Mouse (Mus musculus) C2C12 (cell line): ENCODE results near the gene Chd1. TPM values are rescaled to one million over a fixed set of nuclear protein-coding genes. Genes with fewer than 3 reads are reported as not detected.

ENCODE experiments used
- H3K27me3 ChIP-seq: one replicate; pipeline ENCODE4 v1.6.1; 2011; ENCODE audit not compliant: control insufficient read depth, insufficient read depth, insufficient read length
- H3K36me3 ChIP-seq: one replicate; pipeline ENCODE4 v1.6.1; 2011; ENCODE audit not compliant: control insufficient read depth, insufficient read depth
- H3K4me3 ChIP-seq: one replicate; pipeline ENCODE4 v1.5.1; 2011; ENCODE audit warnings: mild to moderate bottlenecking, control low read depth; ENCODE audit not compliant: poor library complexity, insufficient read depth, severe bottlenecking
- H3K79me2 ChIP-seq: one replicate; pipeline ENCODE4 v1.6.1; 2011; ENCODE audit not compliant: control insufficient read depth, insufficient read depth
- H3K79me3 ChIP-seq: one replicate; pipeline ENCODE4 v1.6.1; 2011; ENCODE audit warnings: low read depth, control low read depth
- H3ac ChIP-seq: one replicate; pipeline ENCODE3; 2011; ENCODE audit warnings: low read depth; ENCODE audit not compliant: control insufficient read depth, insufficient read length
- CEBPB ChIP-seq: IDR thresholded peaks from one replicate; pipeline ENCODE4 v1.6.1; 2011; ENCODE audit warnings: low read depth, mild to moderate bottlenecking, control low read depth, moderate library complexity
- CTCF ChIP-seq: IDR thresholded peaks from one replicate; pipeline ENCODE4 v1.5.1; 2011; ENCODE audit not compliant: control insufficient read depth, insufficient read depth, insufficient read length
- FOSL1 ChIP-seq: IDR thresholded peaks from one replicate; pipeline ENCODE4 v1.8.0; 2011; ENCODE audit warnings: mild to moderate bottlenecking, low read length; ENCODE audit not compliant: poor library complexity, insufficient read depth, severe bottlenecking
- MAX ChIP-seq: IDR thresholded peaks from one replicate; pipeline ENCODE4 v1.6.1; 2011; ENCODE audit warnings: mild to moderate bottlenecking, control low read depth
- MYOD1 ChIP-seq: IDR thresholded peaks from one replicate; pipeline ENCODE4 v1.6.1; 2011; ENCODE audit warnings: low read depth; ENCODE audit not compliant: control insufficient read depth, insufficient read length
- MYOG ChIP-seq: IDR thresholded peaks from one replicate; pipeline ENCODE4 v1.6.1; 2011; ENCODE audit not compliant: control insufficient read depth, insufficient read length; ENCODE audit errors: extremely low read depth
- USF1 ChIP-seq: IDR thresholded peaks from one replicate; pipeline ENCODE4 v1.6.1; 2011; ENCODE audit warnings: low read depth, mild to moderate bottlenecking, control low read depth, moderate library complexity
- polyA plus RNA-seq: library from polyadenylated mRNA; unstranded; fragments of >200 nt; fragmentation: generic; extraction: Trizol; gene quantifications from one replicate; pipeline ENCODE4 v1.2.1, GENCODE M21; 2012; ENCODE audit warnings: missing spikeins

Gene Chd1
- polyA plus RNA-seq, 1 experiment, result 6.9 TPM

DNA sequence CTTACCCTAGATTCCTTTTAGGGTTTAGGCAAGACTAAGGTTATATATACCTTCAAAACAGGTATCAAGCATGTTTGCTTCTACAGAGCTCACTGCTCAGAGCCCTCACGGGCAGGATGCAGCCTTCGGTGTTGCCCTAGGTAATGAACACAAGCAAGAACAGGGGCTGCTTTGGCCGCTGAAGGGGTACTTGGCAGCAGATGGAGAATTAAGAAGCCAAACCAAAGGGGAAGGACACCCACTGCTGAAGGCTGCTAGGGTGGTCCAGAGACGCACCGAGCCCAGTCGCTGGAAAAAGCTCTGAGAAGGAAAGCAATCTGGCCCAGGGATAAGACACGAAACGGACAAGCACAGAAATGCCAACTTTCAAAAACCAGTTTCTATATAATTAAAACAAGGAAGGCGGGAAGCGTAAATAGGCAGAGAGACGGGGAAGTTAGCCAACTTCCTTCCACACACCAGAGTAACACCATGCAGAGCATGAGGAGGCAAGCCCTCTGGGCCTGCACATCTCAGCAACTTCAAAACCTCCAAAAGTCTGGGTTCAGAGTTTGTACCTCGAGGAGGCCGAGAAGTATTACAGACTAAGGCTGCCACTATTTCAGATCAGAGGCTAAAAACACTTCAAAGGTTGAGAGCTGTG lies 107.5 kb downstream of the Chd1 start:
- peaks cover 91% of the 10 kb centered on the region for H3K79me3 ChIP-seq

DNA sequence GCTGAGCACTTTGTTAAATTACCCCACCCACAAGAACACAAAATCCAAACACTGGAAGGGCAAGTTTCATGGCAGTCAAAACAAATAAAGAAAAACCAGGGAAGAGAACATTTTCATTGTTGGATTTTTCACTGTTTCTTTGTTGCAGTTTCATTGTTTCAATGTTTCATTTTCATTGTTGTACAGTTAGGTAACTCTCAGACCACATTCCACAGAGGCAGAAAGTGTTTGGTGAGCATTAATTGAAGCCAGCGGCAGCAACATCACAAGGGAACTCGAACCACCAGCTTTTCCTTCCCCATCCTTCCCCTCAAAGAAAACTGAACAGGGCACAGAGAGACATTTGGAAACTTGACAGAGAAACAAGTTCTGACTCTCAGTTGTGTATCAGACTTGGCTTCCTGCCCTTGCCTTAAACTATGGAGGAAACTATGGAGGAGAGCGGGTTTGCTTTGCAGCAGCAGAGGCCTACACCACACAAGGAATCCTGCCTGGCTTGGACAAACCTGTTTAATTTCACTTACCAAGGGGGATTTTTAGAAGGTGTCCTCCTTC lies 109.0 kb downstream of the Chd1 start:
- Histone ChIP-seq H3K79me2 (peaks cover 100% of the 10 kb centered on the region), H3K79me3 (peaks cover 95% of the 10 kb centered on the region), H3K36me3 (peaks cover 61% of the 10 kb centered on the region), H3K27me3 (no peaks in the 10 kb centered on the region), H3ac (no peak overlapping the region), H3K4me3 (no peak overlapping the region)
- TF ChIP-seq MYOD1 (no peak), MAX (no peak), USF1 (no peak), FOSL1 (no peak), CEBPB (no peak), MYOG (no peak), CTCF (no peak)

More for the DNA sequence above, 107.5 kb downstream of the Chd1 start:
- Histone ChIP-seq H3K36me3 (peaks cover 54% of the 10 kb centered on the region), H3K79me2 (peaks cover 100% of the 10 kb centered on the region), H3ac (no peak overlapping the region), H3K4me3 (no peak overlapping the region), H3K27me3 (no peaks in the 10 kb centered on the region)
- no peak for TF ChIP-seq USF1
- no peak for TF ChIP-seq MYOG

DNA sequence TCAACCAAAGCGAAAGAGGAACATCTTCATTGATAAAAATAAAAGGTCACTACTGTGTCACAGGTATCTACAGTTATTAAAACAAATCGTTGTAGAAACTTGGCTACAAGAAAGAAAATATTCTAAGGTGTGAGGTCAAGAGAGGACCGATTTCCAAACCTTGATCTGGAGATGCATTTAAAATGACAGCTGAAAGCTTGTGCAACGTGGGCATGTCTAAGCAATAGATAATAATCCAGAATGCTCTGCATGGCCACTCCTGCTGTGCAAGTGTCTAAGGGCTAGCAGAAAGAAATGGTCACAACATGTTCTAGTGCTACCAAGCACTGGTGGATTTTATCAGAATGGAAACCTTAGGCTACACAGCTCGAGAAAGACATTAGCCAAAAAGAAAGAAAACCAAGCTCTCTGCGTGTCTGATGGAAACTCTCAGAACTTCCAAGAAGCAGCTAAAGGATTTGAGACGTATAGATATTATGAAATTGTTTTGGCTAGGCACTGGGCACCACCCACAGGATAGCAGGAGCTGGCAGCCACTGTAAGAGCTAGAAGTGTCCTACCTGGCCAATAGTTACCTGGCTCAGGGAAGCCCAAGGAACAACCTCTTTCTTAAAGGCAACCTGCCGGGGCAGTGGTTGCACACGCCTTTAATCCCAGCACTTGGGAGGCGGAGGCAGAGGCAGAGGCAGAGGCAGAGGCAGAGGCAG lies 110.7 kb downstream of the Chd1 start:
- TF ChIP-seq CTCF (no peak), USF1 (no peak), MYOD1 (no peak), CEBPB (no peak), FOSL1 (no peak), MAX (no peak), MYOG (no peak)
- Histone ChIP-seq H3K27me3 (no peaks in the 10 kb centered on the region), H3K4me3 (no peak overlapping the region), H3K36me3 (peaks cover 77% of the 10 kb centered on the region), H3K79me3 (peaks cover 94% of the 10 kb centered on the region), H3K79me2 (peaks cover 100% of the 10 kb centered on the region), H3ac (no peak overlapping the region)

DNA sequence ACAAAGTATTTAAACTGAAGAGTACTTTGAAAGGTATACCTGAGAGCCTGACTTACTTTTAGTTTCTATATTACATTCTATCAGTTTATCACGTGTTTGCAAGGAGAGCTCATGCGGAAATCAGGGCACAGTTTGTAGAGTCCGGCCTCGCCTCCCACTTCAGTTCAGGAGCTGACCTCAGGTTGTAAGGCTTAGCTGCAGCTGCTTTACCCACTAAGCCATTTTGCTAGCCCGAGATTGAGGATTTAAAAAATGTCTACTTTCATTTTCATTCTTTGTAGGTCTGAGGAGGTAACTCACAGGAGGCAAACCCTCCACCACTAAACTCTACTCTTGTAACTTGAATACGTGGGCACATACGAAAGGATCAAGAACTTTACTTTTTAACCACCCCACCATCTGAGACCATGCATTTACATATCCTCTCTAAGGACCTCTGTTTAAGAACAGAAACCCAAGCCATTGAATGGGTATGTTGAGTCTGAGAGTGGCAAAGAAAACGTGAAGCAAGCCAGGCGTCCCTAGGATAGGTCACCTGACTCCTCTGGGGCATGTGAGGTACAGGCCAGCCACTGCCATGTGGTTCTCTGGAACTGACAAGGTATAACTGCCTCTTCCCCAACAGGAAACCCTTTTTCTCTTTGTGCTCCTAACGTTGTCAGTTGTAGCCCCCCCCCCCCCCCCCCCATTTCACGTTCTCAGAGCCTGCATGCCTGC lies 111.8 kb downstream of the Chd1 start:
- no peaks in the 10 kb centered on the region for H3K27me3 ChIP-seq
- TF ChIP-seq MYOG (no peak), MAX (no peak), CEBPB (no peak), MYOD1 (no peak), CTCF (no peak), FOSL1 (no peak), USF1 (no peak)
- no peak overlapping the region for H3K4me3 ChIP-seq
- H3K36me3 ChIP-seq, result peaks cover 84% of the 10 kb centered on the region
- H3K79me3 ChIP-seq, result peaks cover 94% of the 10 kb centered on the region
- H3ac ChIP-seq, result no peak overlapping the region
- H3K79me2 ChIP-seq, result peaks cover 100% of the 10 kb centered on the region

DNA sequence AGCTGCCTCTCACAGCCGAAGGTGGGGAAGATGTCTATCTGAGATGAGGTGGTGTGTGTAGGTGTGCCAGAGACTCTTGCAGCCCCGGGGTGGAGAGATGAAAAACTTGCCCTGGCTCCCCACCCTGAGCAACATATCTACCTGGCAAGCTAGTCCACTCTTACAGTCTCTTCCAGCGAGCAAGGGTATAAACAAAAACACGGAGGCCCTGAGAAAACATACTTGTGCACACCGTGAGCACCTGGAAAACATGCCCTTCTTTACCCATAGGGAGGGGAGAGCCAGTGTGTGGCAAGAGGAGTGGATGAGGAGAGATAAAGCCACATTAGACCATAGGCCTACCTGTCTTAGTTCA lies 112.3 kb downstream of the Chd1 start:
- Histone ChIP-seq H3ac (no peak overlapping the region), H3K79me3 (peaks cover 94% of the 10 kb centered on the region), H3K27me3 (no peaks in the 10 kb centered on the region), H3K36me3 (peaks cover 80% of the 10 kb centered on the region), H3K79me2 (peaks cover 100% of the 10 kb centered on the region), H3K4me3 (no peak overlapping the region)
- no peak for TF ChIP-seq MAX
- TF ChIP-seq FOSL1, result no peak
- no peak for TF ChIP-seq CEBPB
- TF ChIP-seq CTCF, result no peak
- TF ChIP-seq MYOG, result no peak
- no peak for TF ChIP-seq MYOD1
- TF ChIP-seq USF1, result no peak
